Mouse (Mus musculus): ENCODE data around the gene Erg. TPM values are rescaled to one million over a fixed set of nuclear protein-coding genes. Genes with fewer than 3 reads are reported as not detected.

Gene Erg
- polyA plus RNA-seq, 1 experiment from 2014 or later = 3.5 TPM

DNA sequence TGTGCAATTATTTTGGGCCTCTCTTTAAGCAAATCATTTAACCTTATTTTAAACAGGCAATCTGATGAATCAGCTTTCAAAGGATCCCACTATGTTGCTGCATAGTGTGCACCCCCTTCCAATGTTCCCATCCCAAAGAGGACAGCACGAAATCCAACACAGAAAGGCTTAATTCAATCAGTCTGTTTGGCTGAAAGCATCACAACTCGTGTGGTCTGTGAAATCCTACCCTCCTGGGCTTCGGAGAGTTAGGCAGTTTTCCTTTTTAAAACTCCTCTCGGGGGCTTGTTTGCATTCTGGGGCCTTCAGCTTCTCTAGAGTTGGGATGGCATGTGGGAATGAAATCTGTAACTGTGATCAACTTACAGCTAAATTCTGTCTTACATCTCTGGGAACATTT is 214.7 kb downstream of the Erg start:
- Histone ChIP-seq H3K27me3 (replicated peaks) (no peaks in the 10 kb centered on the region), H3K27ac (no peak overlapping the region), H3K4me3 (no peak overlapping the region), H3K4me1 (0 out of 2 replicates have a peak, but pooled peaks cover 3% of the 10 kb centered on the region), H3K9me3 (no peaks in the 10 kb centered on the region), H3K9ac (no peak overlapping the region), H3K36me3 (no peaks in the 10 kb centered on the region), H3K4me2 (replicated peaks) (no peak overlapping the region)
- no peak for ATAC-seq (ENCODE audit: low FRiP score, low read depth)
- WGBS = 73% methylated on average over 4 of the region's 4 CpGs

DNA sequence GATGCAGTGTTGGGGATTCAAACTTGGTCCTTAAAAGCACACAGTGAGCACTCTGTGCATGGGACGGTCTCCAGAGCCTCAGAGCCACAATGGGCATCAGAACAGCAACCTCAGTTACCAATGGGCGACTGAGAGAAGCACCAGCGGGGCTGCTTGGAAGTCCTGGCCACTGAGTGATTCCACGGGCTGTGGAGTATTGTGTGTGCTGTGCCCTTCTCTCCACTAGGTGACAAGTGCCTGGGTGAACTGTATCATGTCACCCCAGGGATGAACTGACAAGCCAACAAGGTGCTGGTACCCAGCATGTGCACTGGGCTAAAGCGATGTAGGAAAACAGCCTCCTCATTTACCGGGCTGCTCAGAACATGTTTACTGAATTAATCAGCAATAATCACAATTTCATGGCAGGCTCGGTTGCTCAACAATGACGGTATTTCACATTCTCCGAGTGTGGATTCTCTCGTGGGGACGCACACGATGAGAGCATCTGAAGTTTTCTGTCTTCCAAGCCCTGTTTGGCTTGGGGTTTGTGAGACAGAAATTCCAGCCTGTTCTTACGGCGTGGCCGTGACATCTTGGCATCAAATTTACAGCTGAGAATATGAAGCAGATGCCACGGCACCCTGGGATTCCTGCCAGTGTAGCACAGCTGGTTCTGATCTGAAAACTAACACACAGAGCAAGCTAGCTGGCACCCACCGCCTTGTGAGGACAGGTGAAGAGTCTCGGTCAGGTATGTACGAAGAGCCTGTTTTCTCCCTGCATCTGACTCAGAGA is 219.2 kb downstream of the Erg start:
- Histone ChIP-seq H3K27me3 (replicated peaks) (no peaks in the 10 kb centered on the region), H3K27ac (no peak overlapping the region), H3K4me2 (replicated peaks) (no peak overlapping the region), H3K9ac (no peak overlapping the region), H3K4me3 (no peak overlapping the region), H3K4me1 (no peaks in the 10 kb centered on the region), H3K9me3 (no peaks in the 10 kb centered on the region), H3K36me3 (no peaks in the 10 kb centered on the region)
- ATAC-seq (ENCODE audit: low FRiP score, low read depth) = no peak
- 84% methylated on average over 19 of the region's 19 CpGs for WGBS

DNA sequence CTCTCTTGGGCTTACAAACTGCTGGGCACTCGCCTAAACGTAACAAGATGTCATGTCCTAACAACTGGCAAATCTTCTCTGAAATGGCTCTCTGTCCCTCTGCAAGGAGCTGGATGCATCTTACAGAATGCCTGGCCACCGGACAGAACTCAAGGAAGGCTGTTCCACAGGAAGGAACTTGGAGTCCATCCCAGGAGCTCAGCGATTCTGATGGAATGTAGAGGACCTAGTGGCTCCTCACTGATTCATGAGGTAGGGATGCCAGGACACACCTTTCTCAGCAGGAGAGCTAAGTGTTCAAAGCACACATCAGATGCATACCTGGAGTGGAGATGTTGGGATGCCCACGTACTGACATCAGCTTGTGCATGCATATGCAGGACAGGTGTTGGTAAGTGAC is 221.2 kb downstream of the Erg start:
- H3K27ac ChIP-seq = no peak overlapping the region
- no peak overlapping the region for H3K4me2 ChIP-seq (replicated peaks)
- H3K9ac ChIP-seq = no peak overlapping the region
- WGBS = 92% methylated on average over 5 of the region's 5 CpGs
- H3K36me3 ChIP-seq = no peaks in the 10 kb centered on the region
- H3K27me3 ChIP-seq (replicated peaks) = no peaks in the 10 kb centered on the region
- no peak for ATAC-seq (ENCODE audit: low FRiP score, low read depth)
- no peaks in the 10 kb centered on the region for H3K9me3 ChIP-seq
- H3K4me1 ChIP-seq = no peaks in the 10 kb centered on the region
- no peak overlapping the region for H3K4me3 ChIP-seq

DNA sequence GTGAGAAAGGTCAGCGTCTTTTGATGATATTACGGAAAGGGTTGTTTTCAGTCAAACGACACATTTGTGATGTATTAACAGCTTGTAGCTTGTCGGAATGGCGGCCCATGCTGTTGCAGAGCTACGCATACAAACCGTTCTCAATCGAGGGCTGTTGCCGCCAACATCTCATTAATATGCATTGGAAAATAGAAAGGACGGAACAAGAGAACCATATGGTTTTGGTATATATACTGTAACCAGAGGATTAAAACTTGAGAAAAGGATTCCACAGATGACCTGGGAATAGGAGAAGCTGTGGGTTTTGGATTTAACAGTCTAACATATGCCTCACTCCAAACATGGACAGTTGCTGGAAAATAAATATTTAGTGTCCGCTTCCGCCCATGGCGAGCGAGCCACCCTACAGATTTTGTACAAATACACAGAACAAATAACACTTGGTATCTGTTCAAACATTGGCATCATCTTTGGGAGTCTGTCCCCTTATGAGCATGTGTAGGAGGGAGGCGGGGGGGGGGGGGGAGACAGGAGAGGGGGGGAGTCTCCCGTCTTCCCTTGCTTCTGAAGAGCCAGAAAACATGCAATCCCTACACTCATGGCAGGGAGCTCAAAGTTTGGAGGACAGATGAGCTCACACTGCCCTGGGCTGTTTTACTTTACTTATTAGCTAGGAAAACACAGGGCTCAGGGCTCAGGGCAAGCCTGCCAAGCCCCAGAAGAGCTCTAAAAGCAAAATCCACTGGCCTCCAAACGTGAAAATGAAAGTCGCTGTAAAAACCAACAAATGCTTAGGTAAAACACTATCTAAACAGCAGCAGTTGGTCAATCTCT is 222.5 kb downstream of the Erg start:
- no peaks in the 10 kb centered on the region for H3K4me1 ChIP-seq
- no peak overlapping the region for H3K9ac ChIP-seq
- no peak overlapping the region for H3K4me3 ChIP-seq
- H3K27me3 ChIP-seq (replicated peaks) = no peaks in the 10 kb centered on the region
- H3K4me2 ChIP-seq (replicated peaks) = no peak overlapping the region
- 83% methylated on average over 18 of the region's 18 CpGs for WGBS
- no peak overlapping the region for H3K27ac ChIP-seq
- H3K9me3 ChIP-seq = no peaks in the 10 kb centered on the region
- no peaks in the 10 kb centered on the region for H3K36me3 ChIP-seq
- no peak for ATAC-seq (ENCODE audit: low FRiP score, low read depth)

DNA sequence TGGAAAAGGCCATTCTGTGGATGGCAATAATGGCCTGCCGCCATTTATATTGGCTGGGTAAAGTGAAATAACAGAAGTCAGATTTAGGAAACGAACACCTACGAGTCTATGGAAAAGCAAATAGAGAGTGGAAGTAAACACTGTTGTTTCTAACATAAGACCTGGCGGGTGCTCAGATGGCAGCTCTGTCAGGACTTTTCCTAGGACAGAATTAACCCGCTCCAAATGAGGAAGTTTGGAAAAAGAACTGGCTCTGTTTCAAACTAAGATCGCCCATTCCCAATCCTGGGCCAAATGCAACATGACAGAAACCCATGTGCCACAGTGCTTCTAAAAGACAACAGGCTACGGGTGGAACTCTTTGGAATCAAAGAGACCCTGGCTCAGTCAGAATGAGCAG is 224.4 kb downstream of the Erg start:
- Histone ChIP-seq H3K4me3 (no peak overlapping the region), H3K9me3 (no peaks in the 10 kb centered on the region), H3K27ac (no peak overlapping the region), H3K4me2 (replicated peaks) (no peak overlapping the region), H3K4me1 (no peaks in the 10 kb centered on the region), H3K27me3 (replicated peaks) (no peaks in the 10 kb centered on the region), H3K36me3 (no peaks in the 10 kb centered on the region), H3K9ac (no peak overlapping the region)
- ATAC-seq (ENCODE audit: low FRiP score, low read depth) = no peak
- 91% methylated on average over 7 of the region's 7 CpGs for WGBS

DNA sequence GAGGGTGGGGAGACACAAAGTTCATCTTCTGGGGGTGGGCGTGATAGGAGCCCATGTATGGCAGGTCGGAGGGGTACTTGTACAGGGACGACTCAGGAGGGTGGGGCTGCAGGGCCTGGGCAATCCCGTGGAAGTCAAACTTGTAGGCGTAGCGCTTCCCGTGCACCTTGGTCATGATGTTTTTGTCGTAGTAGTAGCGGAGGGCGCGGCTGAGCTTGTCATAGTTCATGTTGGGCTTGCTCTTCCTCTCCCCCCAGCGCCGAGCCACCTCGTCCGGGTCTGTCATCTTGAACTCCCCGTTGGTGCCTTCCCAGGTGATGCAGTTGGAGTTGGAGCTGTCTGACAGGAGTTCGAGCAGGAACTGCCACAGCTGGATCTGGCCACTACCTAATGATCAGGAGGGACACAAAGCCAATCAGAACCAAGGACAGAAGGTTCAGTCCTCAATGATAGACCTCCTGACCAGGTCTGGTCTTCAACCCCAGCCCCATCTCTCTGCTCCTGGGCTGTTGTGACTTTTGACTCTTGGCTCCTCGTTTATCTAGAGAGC is 225.4 kb downstream of the Erg start:
- Histone ChIP-seq H3K4me2 (replicated peaks) (no peak overlapping the region), H3K4me1 (no peaks in the 10 kb centered on the region), H3K9me3 (no peaks in the 10 kb centered on the region), H3K4me3 (no peak overlapping the region), H3K9ac (no peak overlapping the region), H3K27me3 (replicated peaks) (no peaks in the 10 kb centered on the region), H3K27ac (no peak overlapping the region), H3K36me3 (no peaks in the 10 kb centered on the region)
- WGBS = 92% methylated on average over 18 of the region's 18 CpGs
- ATAC-seq (ENCODE audit: low FRiP score, low read depth) = no peak

- no peak for ATAC-seq (ENCODE audit: low FRiP score, low read depth)
- no peak overlapping the region for H3K4me3 ChIP-seq
- 86% methylated on average over 8 of the region's 8 CpGs for WGBS
- H3K36me3 ChIP-seq = no peaks in the 10 kb centered on the region
- no peaks in the 10 kb centered on the region for H3K9me3 ChIP-seq
- no peak overlapping the region for H3K4me2 ChIP-seq (replicated peaks)
- H3K9ac ChIP-seq = no peak overlapping the region
- no peaks in the 10 kb centered on the region for H3K27me3 ChIP-seq (replicated peaks)
- no peak overlapping the region for H3K27ac ChIP-seq
- H3K4me1 ChIP-seq = no peaks in the 10 kb centered on the region
Measured at GRCm38 (mm10) chr16:95360214-95360850, 226.1 kb downstream of the Erg start.

DNA sequence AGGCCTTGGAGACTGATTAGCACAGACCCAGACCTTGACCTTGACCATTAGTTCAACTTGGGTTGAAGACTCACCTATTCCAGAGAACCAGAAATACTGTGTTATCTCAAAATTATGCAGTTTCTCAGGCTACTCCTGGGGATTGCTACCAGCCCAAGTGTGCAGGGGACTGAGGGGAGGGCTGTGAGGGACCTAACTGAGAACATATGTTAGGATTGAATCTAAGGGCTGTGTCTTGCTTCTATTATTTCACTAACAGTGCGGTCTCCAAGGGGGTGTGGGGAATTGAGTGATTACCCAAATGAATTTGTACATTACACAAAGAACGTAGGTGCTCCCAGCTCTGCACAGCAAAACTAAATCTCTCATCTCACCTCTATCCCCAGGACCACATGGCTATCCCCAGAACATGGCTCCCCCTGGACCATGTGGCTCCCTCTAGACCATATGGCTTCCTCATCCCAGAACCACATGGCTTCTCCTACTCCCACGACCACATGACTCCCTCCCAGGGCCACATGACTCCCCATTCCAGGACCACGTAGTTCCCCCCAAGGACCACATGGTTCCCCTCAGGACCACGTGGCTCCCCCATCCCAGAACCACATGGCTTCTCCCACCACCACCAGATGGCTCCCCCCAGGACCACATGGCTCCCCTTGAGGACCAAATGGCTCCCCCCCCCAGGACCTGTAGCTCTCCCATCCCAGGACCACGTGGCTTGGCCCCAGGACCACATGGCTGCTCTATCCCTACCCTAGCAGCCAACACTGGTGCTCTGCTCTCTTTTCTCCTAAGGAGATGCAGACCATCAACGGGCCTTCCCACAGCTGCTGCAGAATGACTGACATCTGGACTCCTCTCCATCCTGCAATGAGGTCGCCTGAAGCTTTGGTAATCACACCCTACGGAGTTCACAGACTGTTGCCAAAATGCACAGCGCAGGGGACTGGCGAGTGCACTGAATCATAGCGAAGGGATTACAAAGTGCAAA is 229.1 kb downstream of the Erg start:
- Histone ChIP-seq H3K4me2 (replicated peaks) (no peak overlapping the region), H3K4me3 (no peak overlapping the region), H3K27me3 (replicated peaks) (no peaks in the 10 kb centered on the region), H3K9ac (no peak overlapping the region), H3K27ac (no peak overlapping the region), H3K9me3 (no peaks in the 10 kb centered on the region), H3K36me3 (no peaks in the 10 kb centered on the region), H3K4me1 (no peaks in the 10 kb centered on the region)
- ATAC-seq (ENCODE audit: low FRiP score, low read depth) = no peak
- 82% methylated on average over 12 of the region's 12 CpGs for WGBS

DNA sequence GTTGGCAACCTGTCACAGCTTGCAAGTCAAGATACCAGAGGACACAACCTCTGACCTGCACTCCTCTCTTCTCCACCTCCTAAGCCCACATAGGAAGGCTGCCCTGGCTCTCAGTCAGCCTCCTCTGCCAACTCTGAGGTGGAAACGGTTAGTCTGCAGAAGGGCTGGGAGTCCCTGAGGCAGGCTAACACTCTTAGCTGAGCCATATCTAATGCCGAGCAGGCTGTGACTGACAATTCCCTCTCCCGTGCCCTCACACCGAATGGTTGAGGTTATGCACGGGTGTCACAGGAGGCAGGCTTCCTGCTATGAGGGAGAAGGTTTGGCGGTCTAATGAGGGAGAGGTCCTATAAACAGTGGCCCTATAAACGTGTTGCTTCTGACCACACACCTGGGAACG is 232.6 kb downstream of the Erg start:
- Histone ChIP-seq H3K36me3 (no peaks in the 10 kb centered on the region), H3K27ac (no peak overlapping the region), H3K9ac (no peak overlapping the region), H3K27me3 (replicated peaks) (no peaks in the 10 kb centered on the region), H3K4me3 (no peak overlapping the region), H3K4me1 (no peaks in the 10 kb centered on the region), H3K9me3 (no peaks in the 10 kb centered on the region), H3K4me2 (replicated peaks) (no peak overlapping the region)
- ATAC-seq (ENCODE audit: low FRiP score, low read depth) = no peak
- WGBS = 81% methylated on average over 8 of the region's 8 CpGs

- Histone ChIP-seq H3K27me3 (replicated peaks) (no peaks in the 10 kb centered on the region), H3K9ac (no peak overlapping the region), H3K4me2 (replicated peaks) (no peak overlapping the region), H3K4me1 (no peaks in the 10 kb centered on the region), H3K27ac (no peak overlapping the region), H3K9me3 (no peaks in the 10 kb centered on the region), H3K36me3 (no peaks in the 10 kb centered on the region), H3K4me3 (no peak overlapping the region)
- no peak for ATAC-seq (ENCODE audit: low FRiP score, low read depth)
- 78% methylated on average over 8 of the region's 8 CpGs for WGBS
Measured at GRCm38 (mm10) chr16:95352266-95352665, 234.1 kb downstream of the Erg start.

- Histone ChIP-seq H3K27me3 (replicated peaks) (no peaks in the 10 kb centered on the region), H3K4me1 (no peaks in the 10 kb centered on the region), H3K4me3 (no peak overlapping the region), H3K4me2 (replicated peaks) (no peak overlapping the region), H3K9ac (no peak overlapping the region), H3K27ac (no peak overlapping the region), H3K9me3 (no peaks in the 10 kb centered on the region), H3K36me3 (no peaks in the 10 kb centered on the region)
- 29% methylated on average over 3 of the region's 3 CpGs for WGBS
- ATAC-seq (ENCODE audit: low FRiP score, low read depth) = peak; percentile 50; the same call in 1 of the 2 replicates
Measured at GRCm38 (mm10) chr16:95350499-95350898, 235.9 kb downstream of the Erg start.
